Mouse (Mus musculus) hindbrain, embryonic 16.5 days (tissue): ENCODE results near the gene Sema3e. TPM values are rescaled to one million over a fixed set of nuclear protein-coding genes. Genes with fewer than 3 reads are reported as not detected.

Experiments used
- ATAC-seq: fragments of 200-750 bp; cut with Nextera tagmentation; 2 replicates; pipeline ENCODE4 v1.8.0; 2017; ENCODE audit warnings: moderate TSS enrichment, moderate library complexity
- H3K27ac ChIP-seq: fragments of 300-500 bp; sonication (generic); 2 replicates; pipeline ENCODE4 v1.5.1; 2014; ENCODE audit warnings: low read depth, mild to moderate bottlenecking, control low read depth, low read length, moderate library complexity
- H3K27me3 ChIP-seq: fragments of 300-500 bp; sonication (generic); replicated peaks from 2 replicates; pipeline ENCODE4 v1.6.1; 2014; ENCODE audit warnings: low read length; ENCODE audit not compliant: control insufficient read depth, insufficient read depth
- H3K36me3 ChIP-seq: fragments of 300-500 bp; sonication (generic); 2 replicates; pipeline ENCODE4 v1.6.1; 2014; ENCODE audit warnings: mild to moderate bottlenecking, low read length, moderate library complexity, mixed read lengths; ENCODE audit not compliant: control insufficient read depth, insufficient read depth
- H3K4me1 ChIP-seq: fragments of 300-500 bp; sonication (generic); 2 replicates; pipeline ENCODE4 v1.6.1; 2014; ENCODE audit warnings: low read depth, low read length; ENCODE audit not compliant: control insufficient read depth, insufficient read depth
- H3K4me2 ChIP-seq: fragments of 300-500 bp; sonication (generic); 2 replicates; pipeline ENCODE4 v1.6.1; 2014; ENCODE audit warnings: mild to moderate bottlenecking, low read length, control low read depth, moderate library complexity
- H3K4me3 ChIP-seq: fragments of 300-500 bp; sonication (generic); 2 replicates; pipeline ENCODE4 v1.5.1; 2014; ENCODE audit warnings: mild to moderate bottlenecking, low read length, control low read depth, moderate library complexity
- H3K9ac ChIP-seq: fragments of 300-500 bp; sonication (generic); 2 replicates; pipeline ENCODE4 v1.6.1; 2014; ENCODE audit warnings: low read depth, mild to moderate bottlenecking, control low read depth, low read length, moderate library complexity
- H3K9me3 ChIP-seq: fragments of 300-500 bp; sonication (generic); 2 replicates; pipeline ENCODE4 v1.6.1; 2014; ENCODE audit warnings: mild to moderate bottlenecking, low read length, moderate library complexity; ENCODE audit not compliant: control insufficient read depth
- WGBS: fragments of 180-500 bp; shearing (Covaris S2); extraction: QIAGEN DNeasy Blood & Tissue Kit; methylation state at CpG from one replicate; pipeline ENCODE4 v1.1.7; 2014; 5-methylcytosine and 5-hydroxymethylcytosine counted together
- polyA plus RNA-seq: library from polyadenylated mRNA; unstranded; fragments of >200 nt; fragmentation: Nextera tagmentation; extraction: Ambion mirVana; gene quantifications from 2 replicates; pipeline ENCODE4 v1.2.1, GENCODE M21; 2015

Sema3e gene
- polyA plus RNA-seq, 1 experiment from 2014 or later: 4.8 TPM

DNA sequence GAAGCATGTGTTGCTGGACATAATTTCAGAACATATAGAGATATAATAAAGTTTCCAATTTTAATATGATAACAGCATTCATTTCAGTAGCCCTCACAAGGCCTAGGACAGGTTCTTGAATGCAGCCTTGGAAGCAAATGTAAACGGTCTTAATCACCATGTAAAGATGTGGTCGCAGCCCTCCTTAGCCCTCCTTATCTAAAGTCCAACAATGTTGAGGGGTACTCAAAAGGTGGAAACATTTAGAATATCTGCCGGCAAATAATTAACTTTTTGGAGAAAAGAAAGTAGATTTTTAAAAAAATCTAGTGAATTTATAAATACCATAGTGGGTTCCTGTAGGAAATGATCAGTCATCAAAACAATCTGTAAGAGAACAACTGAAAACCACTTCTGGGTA, 73.6 kb downstream of the Sema3e start:
- Histone ChIP-seq H3K27ac (no peak overlapping the region), H3K36me3 (no peaks in the 10 kb centered on the region), H3K27me3 (no peaks in the 10 kb centered on the region), H3K4me3 (no peak overlapping the region), H3K9ac (no peak overlapping the region), H3K4me2 (no peak overlapping the region), H3K4me1 (no peaks in the 10 kb centered on the region), H3K9me3 (no peaks in the 10 kb centered on the region)
- no peak for ATAC-seq
- 92% methylated on average over 3 of the region's 3 CpGs for WGBS

DNA sequence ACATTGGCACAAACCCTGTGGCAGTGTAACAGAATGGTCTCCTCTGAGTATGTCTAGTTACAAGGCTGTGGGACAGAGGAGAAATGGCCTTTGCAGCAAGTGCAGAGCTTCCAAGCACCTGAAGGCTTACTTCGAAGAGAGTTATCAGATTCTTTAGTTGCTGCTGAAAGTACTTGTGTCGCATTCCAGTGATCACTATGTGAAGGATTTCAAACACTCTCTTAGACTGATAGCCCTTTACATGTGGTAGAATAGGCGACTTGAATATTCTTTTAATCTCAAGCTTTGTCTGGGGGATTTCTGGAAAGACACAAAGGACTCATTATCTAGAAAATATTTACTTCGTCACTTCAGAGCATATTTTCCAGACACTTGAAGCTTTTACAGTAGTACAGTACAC, 82.3 kb downstream of the Sema3e start:
- no peaks in the 10 kb centered on the region for H3K4me1 ChIP-seq
- WGBS: 86% methylated on average over 4 of the region's 4 CpGs
- no peak overlapping the region for H3K9ac ChIP-seq
- H3K27me3 ChIP-seq: no peaks in the 10 kb centered on the region
- no peaks in the 10 kb centered on the region for H3K36me3 ChIP-seq
- H3K27ac ChIP-seq: no peak overlapping the region
- H3K4me2 ChIP-seq: no peak overlapping the region
- H3K4me3 ChIP-seq: no peak overlapping the region
- no peaks in the 10 kb centered on the region for H3K9me3 ChIP-seq
- no peak for ATAC-seq

DNA sequence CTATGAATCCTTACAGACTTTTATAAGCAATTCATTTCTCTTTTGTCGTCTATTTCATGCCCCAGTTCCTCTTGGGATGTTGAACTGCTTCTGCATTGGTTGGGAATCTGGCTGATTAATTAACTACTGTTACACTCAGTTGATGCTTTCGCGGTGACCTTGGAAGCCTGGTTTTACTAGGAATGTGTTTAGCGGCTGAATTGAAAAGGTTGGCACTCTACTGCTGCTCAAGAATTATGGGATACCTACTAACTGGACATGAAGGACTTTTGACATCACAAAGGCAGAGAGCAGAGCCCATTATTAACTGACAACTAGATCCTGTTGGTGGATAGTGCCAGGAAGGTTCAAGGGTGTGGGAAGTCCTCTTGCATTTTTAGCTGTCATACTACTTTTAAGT, 83.9 kb downstream of the Sema3e start:
- H3K9ac ChIP-seq: no peak overlapping the region
- no peak overlapping the region for H3K4me2 ChIP-seq
- H3K9me3 ChIP-seq: no peaks in the 10 kb centered on the region
- H3K27ac ChIP-seq: no peak overlapping the region
- no peak for ATAC-seq
- H3K36me3 ChIP-seq: no peaks in the 10 kb centered on the region
- no peaks in the 10 kb centered on the region for H3K27me3 ChIP-seq
- no peaks in the 10 kb centered on the region for H3K4me1 ChIP-seq
- WGBS: 75% methylated on average over 4 of the region's 4 CpGs
- H3K4me3 ChIP-seq: no peak overlapping the region

DNA sequence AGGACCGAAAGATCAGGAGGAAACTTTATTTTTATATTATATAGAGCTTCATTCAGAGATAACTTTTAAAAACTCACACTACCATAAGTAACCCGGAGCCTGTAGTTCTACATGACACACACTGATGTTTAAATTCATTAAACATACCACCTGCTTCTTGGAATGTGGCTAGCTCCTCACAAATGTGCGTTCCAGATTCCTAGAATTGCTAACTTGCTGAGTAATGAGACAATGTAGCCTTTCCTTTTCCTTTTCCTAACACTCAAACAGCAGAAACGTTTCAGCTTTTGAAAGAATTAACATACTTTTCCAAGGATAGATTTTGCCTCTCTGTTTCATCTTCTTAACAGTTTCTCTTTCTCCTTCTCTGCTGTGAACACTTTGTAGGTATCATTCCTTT, 86.3 kb downstream of the Sema3e start:
- WGBS: 84% methylated on average over 4 of the region's 4 CpGs
- ATAC-seq: no peak
- no peaks in the 10 kb centered on the region for H3K4me1 ChIP-seq

DNA sequence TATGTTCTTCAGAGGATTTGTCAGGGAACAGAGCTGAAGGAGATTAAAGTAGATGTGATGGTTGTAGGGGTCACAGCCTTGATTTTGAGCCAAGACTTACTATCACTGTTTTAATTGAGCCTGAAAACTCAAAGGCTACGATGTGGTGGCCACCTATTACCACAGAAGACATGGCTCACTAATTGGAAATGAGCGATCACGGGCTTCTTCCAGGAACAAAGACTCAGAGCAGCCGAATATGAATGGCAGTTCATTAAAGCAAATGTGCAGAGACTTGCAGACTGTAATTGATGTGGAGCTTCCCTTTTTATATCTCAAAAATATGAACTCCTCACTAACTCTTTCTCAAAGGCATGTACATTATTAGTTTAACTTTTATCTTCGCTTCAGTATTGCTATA, 96.8 kb downstream of the Sema3e start:
- no peak for ATAC-seq
- H3K27ac ChIP-seq: no peak overlapping the region
- H3K4me1 ChIP-seq: no peaks in the 10 kb centered on the region
- 65% methylated on average over 5 of the region's 5 CpGs for WGBS
- no peak overlapping the region for H3K4me2 ChIP-seq
- H3K4me3 ChIP-seq: no peak overlapping the region
- H3K36me3 ChIP-seq: no peaks in the 10 kb centered on the region
- no peaks in the 10 kb centered on the region for H3K27me3 ChIP-seq
- no peaks in the 10 kb centered on the region for H3K9me3 ChIP-seq
- H3K9ac ChIP-seq: no peak overlapping the region

More for the DNA sequence above, 86.3 kb downstream of the Sema3e start:
- no peak overlapping the region for H3K4me2 ChIP-seq
- no peak overlapping the region for H3K4me3 ChIP-seq
- H3K27ac ChIP-seq: no peak overlapping the region
- H3K36me3 ChIP-seq: no peaks in the 10 kb centered on the region
- H3K9ac ChIP-seq: no peak overlapping the region
- no peaks in the 10 kb centered on the region for H3K27me3 ChIP-seq
- no peaks in the 10 kb centered on the region for H3K9me3 ChIP-seq

DNA sequence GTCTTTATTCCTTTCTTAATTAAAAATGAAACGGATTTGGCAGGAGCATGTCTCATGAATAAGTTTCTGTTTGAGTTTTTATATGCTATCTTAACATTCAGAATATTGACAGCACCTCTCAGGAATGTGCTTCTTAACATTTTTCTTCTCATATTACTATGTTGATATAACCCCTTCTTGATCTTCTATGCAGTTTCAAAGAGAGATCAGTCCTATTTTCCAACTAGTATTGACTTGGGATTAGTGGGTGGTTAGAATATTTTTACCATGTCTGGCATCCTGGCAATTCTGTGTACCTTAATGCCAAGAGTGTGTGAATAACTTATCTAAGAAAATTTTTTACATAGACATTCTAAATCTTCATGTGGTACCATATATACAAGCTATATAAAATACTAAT, 101.5 kb downstream of the Sema3e start:
- H3K4me2 ChIP-seq: no peak overlapping the region
- no peaks in the 10 kb centered on the region for H3K4me1 ChIP-seq
- H3K9ac ChIP-seq: no peak overlapping the region
- WGBS: 69% methylated on average over 1 of the region's 1 CpGs
- no peak overlapping the region for H3K27ac ChIP-seq
- H3K9me3 ChIP-seq: no peaks in the 10 kb centered on the region
- no peaks in the 10 kb centered on the region for H3K36me3 ChIP-seq
- H3K4me3 ChIP-seq: no peak overlapping the region
- no peak for ATAC-seq
- no peaks in the 10 kb centered on the region for H3K27me3 ChIP-seq

DNA sequence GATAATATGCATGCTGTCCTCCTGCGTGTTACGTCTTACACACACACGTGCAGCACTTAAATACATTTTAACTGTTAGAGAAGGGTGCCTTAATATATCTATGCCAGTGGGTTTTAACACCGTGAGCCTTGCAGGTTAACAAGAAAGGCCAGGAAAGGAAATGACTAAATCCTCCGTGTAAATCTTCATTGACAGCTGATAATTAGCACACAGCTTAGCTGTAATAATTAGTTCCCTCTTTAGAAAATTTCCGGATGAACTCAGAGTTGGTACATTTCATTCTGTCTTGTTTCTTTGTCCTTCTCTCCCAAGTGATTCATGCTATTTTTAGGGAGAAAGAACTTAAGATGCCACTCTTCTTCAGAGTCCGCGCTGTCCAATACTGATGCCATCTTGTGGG, 110.9 kb downstream of the Sema3e start:
- H3K4me3 ChIP-seq: no peak overlapping the region
- no peaks in the 10 kb centered on the region for H3K36me3 ChIP-seq
- no peaks in the 10 kb centered on the region for H3K9me3 ChIP-seq
- no peaks in the 10 kb centered on the region for H3K4me1 ChIP-seq
- ATAC-seq: no peak
- no peak overlapping the region for H3K9ac ChIP-seq
- 59% methylated on average over 8 of the region's 8 CpGs for WGBS
- H3K27ac ChIP-seq: no peak overlapping the region
- H3K27me3 ChIP-seq: no peaks in the 10 kb centered on the region
- H3K4me2 ChIP-seq: no peak overlapping the region

DNA sequence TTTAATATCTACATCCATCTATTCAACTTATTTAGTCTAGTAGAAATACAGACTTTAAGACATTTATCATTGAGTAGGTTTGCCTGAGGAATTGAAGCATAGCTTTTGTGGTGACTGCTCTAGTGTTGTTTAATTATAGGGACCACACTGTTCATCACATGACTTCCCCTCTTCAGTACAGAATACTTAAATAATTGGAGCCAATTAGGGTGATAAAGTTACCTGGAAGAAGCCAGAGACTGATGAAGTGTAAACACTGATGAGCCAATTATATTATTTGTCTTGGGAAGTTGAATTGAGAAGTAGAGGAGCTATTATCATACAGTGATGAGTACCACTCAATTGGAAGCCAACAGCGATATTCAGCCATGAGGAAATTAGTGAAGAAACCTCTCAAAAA, 113.6 kb downstream of the Sema3e start:
- Histone ChIP-seq H3K9ac (no peak overlapping the region), H3K4me2 (no peak overlapping the region), H3K36me3 (no peaks in the 10 kb centered on the region), H3K4me1 (no peaks in the 10 kb centered on the region), H3K4me3 (no peak overlapping the region), H3K27me3 (no peaks in the 10 kb centered on the region), H3K9me3 (no peaks in the 10 kb centered on the region), H3K27ac (no peak overlapping the region)
- ATAC-seq: no peak
- 80% methylated on average over 1 of the region's 1 CpGs for WGBS

DNA sequence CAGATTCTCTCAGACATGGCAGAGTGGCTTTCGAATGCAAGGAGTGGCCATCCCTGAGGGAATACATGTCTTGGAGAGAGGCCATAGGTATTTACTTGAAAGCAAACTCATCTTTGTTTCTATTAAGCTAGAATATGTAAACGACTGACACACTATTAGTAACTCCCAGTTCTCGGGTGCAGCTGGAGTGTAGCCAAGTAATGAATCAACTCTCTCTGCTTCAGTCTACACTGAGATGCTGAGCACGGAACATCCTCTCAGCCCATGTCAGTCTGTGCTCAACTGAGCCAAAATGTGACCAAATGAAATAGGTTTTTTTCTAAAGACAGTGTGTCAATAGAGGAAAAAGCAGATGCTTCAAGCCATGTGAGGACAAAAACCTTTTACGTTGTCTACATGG, 137.5 kb downstream of the Sema3e start:
- Histone ChIP-seq H3K36me3 (no peaks in the 10 kb centered on the region), H3K4me2 (no peak overlapping the region), H3K4me3 (no peak overlapping the region), H3K27me3 (no peaks in the 10 kb centered on the region), H3K9ac (no peak overlapping the region), H3K4me1 (no peaks in the 10 kb centered on the region), H3K27ac (no peak overlapping the region), H3K9me3 (no peaks in the 10 kb centered on the region)
- 51% methylated on average over 5 of the region's 5 CpGs for WGBS
- ATAC-seq: peak; percentile 48

DNA sequence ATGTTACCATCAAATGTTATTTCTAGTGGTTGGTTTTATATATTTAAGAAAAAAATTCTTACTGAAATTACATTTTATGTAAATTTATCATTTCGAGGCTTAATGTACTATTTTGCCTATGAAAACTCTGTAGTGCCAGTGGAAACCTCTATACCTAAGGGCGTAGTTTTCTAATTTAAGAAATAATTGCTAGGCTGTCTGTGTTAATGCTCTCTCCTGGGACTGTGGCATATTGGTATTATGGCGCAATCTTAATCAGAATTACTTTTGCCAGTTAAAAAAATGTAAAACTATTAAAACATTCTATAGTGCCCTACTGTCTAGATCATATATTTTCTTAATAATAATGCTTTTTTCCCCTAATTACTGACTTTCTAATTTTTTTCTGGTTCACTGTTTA, 138.2 kb downstream of the Sema3e start:
- H3K27me3 ChIP-seq: no peaks in the 10 kb centered on the region
- no peak overlapping the region for H3K4me3 ChIP-seq
- no peak overlapping the region for H3K27ac ChIP-seq
- no peaks in the 10 kb centered on the region for H3K4me1 ChIP-seq
- no peak overlapping the region for H3K9ac ChIP-seq
- 0 out of 2 replicates have a peak, but pooled peaks have one; percentile 30 for ATAC-seq
- H3K36me3 ChIP-seq: no peaks in the 10 kb centered on the region
- no peak overlapping the region for H3K4me2 ChIP-seq
- H3K9me3 ChIP-seq: no peaks in the 10 kb centered on the region
- WGBS: 70% methylated on average over 3 of the region's 3 CpGs
